In the genomic region with DNA sequence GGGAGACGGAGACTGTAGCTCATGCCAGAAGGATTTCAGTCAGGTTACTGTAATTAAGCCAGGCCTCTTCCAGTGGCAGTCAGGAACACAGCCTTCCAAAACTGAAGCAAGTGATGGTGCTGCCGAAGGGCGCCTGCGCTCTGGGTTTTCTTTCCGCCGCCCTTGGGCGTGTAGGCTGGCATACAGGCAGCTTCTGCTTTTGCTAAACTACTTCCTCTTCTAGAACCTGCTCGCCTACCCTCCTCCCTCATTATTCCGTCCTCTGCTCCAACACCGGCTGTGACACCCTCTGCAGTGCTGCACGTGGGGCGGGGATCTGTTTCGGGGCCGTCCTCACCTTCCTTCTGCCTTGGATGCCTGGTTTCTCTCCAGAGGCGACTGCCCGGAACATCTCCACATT, we compare ENCODE assay signal across 10 mouse cellular contexts. TPM values are rescaled to one million over a fixed set of nuclear protein-coding genes. Genes with fewer than 3 reads are reported as not detected.
DNase-seq lines count a peak whose midpoint lies in the region; ATAC-seq and TF ChIP-seq lines count a peak whose summit lies in the region.
"Had no signal": no experiment of that assay in that cellular context is flagged by ENCODE, and none has a peak within 500 bp of the region (broad histone marks: within the 10 kb centered on the region; RNA-seq: fewer than 3 reads in every experiment).

No protein-coding gene starts in this region.

- peak; percentile 26 to 60 for DNase-seq in adrenal gland, adult (ENCODE audit: inconsistent age in 2 of 2, low spot score in 1 of 2)
- DNase-seq in adrenal gland, adult 8-10 months: no peak
- DNase-seq in ES-E14 (ENCODE audit: low read depth, low spot score): no peak
- DNase-seq in layer of hippocampus, postnatal 36 days: peak; percentile 75 to 77
- DNase-seq in right cerebral cortex, postnatal 25 days: peak; percentile 75
- no peak for DNase-seq in adrenal gland, postnatal 36 days
- no peak for DNase-seq in cerebellum, postnatal 36 days

- no peaks in the 10 kb centered on the region for H3K36me3 ChIP-seq in ES-E14 (ENCODE audit: control insufficient read depth, insufficient read depth, low read length, poor library complexity, severe bottlenecking)
- no peaks in the 10 kb centered on the region for H3K36me3 ChIP-seq in intestine, postnatal 0 days (ENCODE audit: control insufficient read depth, insufficient read depth)
- H3K36me3 ChIP-seq: embryonic facial prominence, embryonic 12.5 days; neural tube, embryonic 12.5 days had no signal

- no peak for TF ChIP-seq CTCF in intestine, postnatal 0 days (IDR thresholded peaks at IDR 0.05; ENCODE audit: low read depth)

- H3K27ac ChIP-seq in ES-E14 (ENCODE audit: insufficient read depth, low read depth, low read length, poor library complexity, severe bottlenecking): no peak overlapping the region
- no peak overlapping the region for H3K27ac ChIP-seq in intestine, postnatal 0 days (ENCODE audit: low read depth, low read length)
- H3K27ac ChIP-seq: embryonic facial prominence, embryonic 12.5 days; neural tube, embryonic 12.5 days had no signal

- H3K4me1 ChIP-seq in ES-E14 (ENCODE audit: control insufficient read depth in 2 of 2, insufficient read depth in 2 of 2, low read length in 2 of 2, poor library complexity in 1 of 2): no peaks in the 10 kb centered on the region
- no peaks in the 10 kb centered on the region for H3K4me1 ChIP-seq in intestine, postnatal 0 days (replicated peaks; ENCODE audit: control insufficient read depth, insufficient read depth, low read length)
- H3K4me1 ChIP-seq: embryonic facial prominence, embryonic 12.5 days had no signal

- no peak for ATAC-seq in intestine, postnatal 0 days

- H3K27me3 ChIP-seq in intestine, postnatal 0 days (replicated peaks; ENCODE audit: control insufficient read depth, insufficient read depth, low read length): no peaks in the 10 kb centered on the region
- H3K27me3 ChIP-seq: embryonic facial prominence, embryonic 12.5 days; neural tube, embryonic 12.5 days had no signal

- H3K9ac ChIP-seq in ES-E14 (ENCODE audit: insufficient read depth, low read depth, low read length, poor library complexity, severe bottlenecking): 0 out of 2 replicates have a peak overlapping the region, but pooled peaks have one; percentile 39
- no peak overlapping the region for H3K9ac ChIP-seq in intestine, postnatal 0 days (ENCODE audit: low read depth, low read length)
- H3K9ac ChIP-seq: embryonic facial prominence, embryonic 12.5 days; neural tube, embryonic 12.5 days had no signal

- H3K4me2 ChIP-seq in intestine, postnatal 0 days (replicated peaks; ENCODE audit: low read depth): no peak overlapping the region
- H3K4me2 ChIP-seq: embryonic facial prominence, embryonic 12.5 days; neural tube, embryonic 12.5 days had no signal

- H3K4me3 ChIP-seq in ES-E14 (ENCODE audit: insufficient read depth in 1 of 2, low read depth in 1 of 2, low read length in 2 of 2, poor library complexity in 1 of 2, severe bottlenecking in 1 of 2): no peak overlapping the region; a peak in 1 of 4 replicates
- H3K4me3 ChIP-seq in intestine, postnatal 0 days (ENCODE audit: low read depth, low read length): no peak overlapping the region
- H3K4me3 ChIP-seq: embryonic facial prominence, embryonic 12.5 days; neural tube, embryonic 12.5 days had no signal

- WGBS in intestine, postnatal 0 days: 74% methylated on average over 16 of the region's 16 CpGs

- in situ Hi-C loops in ES-E14 (cut with MboI; ENCODE audit: low sequenced_read_pairs in 2 of 2, unreplicated experiment in 2 of 2): no loop called here

- no peaks in the 10 kb centered on the region for H3K9me3 ChIP-seq in ES-E14 (ENCODE audit: control insufficient read depth, insufficient read depth, low read depth, low read length)
- H3K9me3 ChIP-seq in intestine, postnatal 0 days (ENCODE audit: control insufficient read depth): no peaks in the 10 kb centered on the region
- H3K9me3 ChIP-seq: embryonic facial prominence, embryonic 12.5 days; neural tube, embryonic 12.5 days had no signal

TF ChIP-seq in ES-E14, 5 proteins besides CTCF, POLR2A, EP300 and RAD21:
- TF ChIP-seq HCFC1 (IDR thresholded peaks at IDR 0.05; ENCODE audit: borderline replicate concordance, insufficient read depth, low read length) (no peak), CHD2 (IDR thresholded peaks at IDR 0.05; ENCODE audit: low read depth, low read length) (no peak), ZNF384 (IDR thresholded peaks at IDR 0.05; ENCODE audit: low read depth, low read length) (no peak), MAFK (IDR thresholded peaks at IDR 0.05; ENCODE audit: insufficient read depth, low read depth, low read length) (no peak), ZC3H11A (IDR thresholded peaks at IDR 0.05; ENCODE audit: borderline replicate concordance, low read depth, low read length) (no peak)
TF ChIP-seq in ES-E14: peak in this region for 0.

RNA-seq across cellular contexts. Expression of a gene that starts 18.9 kb away (rescaled TPM):
- 10 to 100 TPM; 30.7 to 56.0 (median 42.9) TPM for total RNA-seq in adrenal gland, adult 8-10 months (2022)
- total RNA-seq in ES-E14 (2012; rRNA removed): 8.7 and 10.5 TPM in 2 replicates
- total RNA-seq in layer of hippocampus, postnatal 36 days (2021): 100 to 1,000 TPM; 180 to 182 TPM
- 38.3 and 42.7 TPM in 2 replicates for polyA plus RNA-seq in intestine, postnatal 0 days (2015; fragmentation: Nextera tagmentation; extraction: Ambion mirVana)
- 10 to 100 TPM; 36.8 to 42.7 TPM for total RNA-seq in adrenal gland, postnatal 36 days (2021)

Comparison
In these comparisons a context has a peak if more than half of its experiments do, and no peak if none do; other contexts are left out.
1. DNase-seq: peak in adrenal gland, adult (2 of 2), layer of hippocampus, postnatal 36 days (2 of 2) and right cerebral cortex, postnatal 25 days (single experiment); none in adrenal gland, adult 8-10 months (single experiment), ES-E14 (single experiment), adrenal gland, postnatal 36 days (0 of 2) and cerebellum, postnatal 36 days (0 of 2).